Mouse (Mus musculus) stomach, embryonic 15.5 days (tissue): ENCODE results near the gene Erich6. TPM values are rescaled to one million over a fixed set of nuclear protein-coding genes. Genes with fewer than 3 reads are reported as not detected.

ENCODE experiments used
- ATAC-seq: fragments of 200-750 bp; cut with Nextera tagmentation; 2 replicates; pipeline ENCODE4 v1.8.0; 2017; ENCODE audit warnings: low read depth, moderate number of reproducible peaks, moderate TSS enrichment; ENCODE audit not compliant: insufficient read depth, low FRiP score
- H3K27ac ChIP-seq: fragments of 300-500 bp; sonication (generic); 2 replicates; pipeline ENCODE4 v1.5.1; 2015; ENCODE audit warnings: mild to moderate bottlenecking, inconsistent platforms
- H3K27me3 ChIP-seq: fragments of 300-500 bp; sonication (generic); replicated peaks from 2 replicates; pipeline ENCODE4 v1.6.1; 2015; ENCODE audit warnings: inconsistent platforms
- H3K36me3 ChIP-seq: fragments of 300-500 bp; sonication (generic); 2 replicates; pipeline ENCODE4 v1.6.1; 2015; ENCODE audit warnings: inconsistent platforms
- H3K4me1 ChIP-seq: fragments of 300-500 bp; sonication (generic); 2 replicates; pipeline ENCODE4 v1.6.1; 2015; ENCODE audit warnings: inconsistent platforms
- H3K4me2 ChIP-seq: fragments of 300-500 bp; sonication (generic); 2 replicates; pipeline ENCODE4 v1.6.1; 2015; ENCODE audit warnings: mild to moderate bottlenecking, inconsistent platforms
- H3K4me3 ChIP-seq: fragments of 300-500 bp; sonication (generic); replicated peaks from 2 replicates; pipeline ENCODE4 v1.5.1; 2015; ENCODE audit warnings: inconsistent platforms
- H3K9ac ChIP-seq: fragments of 300-500 bp; sonication (generic); 2 replicates; pipeline ENCODE4 v1.6.1; 2015; ENCODE audit warnings: inconsistent platforms
- H3K9me3 ChIP-seq: fragments of 300-500 bp; sonication (generic); 2 replicates; pipeline ENCODE4 v1.6.1; 2016; ENCODE audit warnings: inconsistent platforms
- WGBS: fragments of 180-500 bp; shearing (Covaris S2); methylation state at CpG from one replicate; pipeline ENCODE4 v1.1.7; 2015; 5-methylcytosine and 5-hydroxymethylcytosine counted together
- polyA plus RNA-seq: library from polyadenylated mRNA; unstranded; fragments of >200 nt; fragmentation: Nextera tagmentation; extraction: Ambion mirVana; gene quantifications from 2 replicates; pipeline ENCODE4 v1.2.1, GENCODE M21; 2015

Erich6 gene
- polyA plus RNA-seq, 1 experiment from 2014 or later, result not detected

DNA sequence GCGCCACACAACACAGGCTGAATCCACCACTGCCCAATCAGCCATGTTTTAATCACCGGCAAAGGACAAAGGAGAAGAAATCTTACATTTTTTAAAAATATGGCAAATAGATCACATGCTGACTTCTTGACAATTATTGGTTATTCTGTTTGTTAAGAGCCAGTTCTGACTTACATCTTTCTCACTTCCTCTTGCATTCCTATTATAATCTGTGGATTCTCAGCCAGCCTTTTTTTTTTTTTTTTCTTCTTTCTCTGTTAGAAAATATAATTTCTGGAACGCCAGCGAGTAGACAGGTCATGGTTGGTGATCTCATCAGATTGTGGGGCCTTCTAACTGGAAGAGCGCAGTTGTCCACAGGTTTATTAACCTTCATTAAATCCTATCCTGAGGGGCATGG is 36.3 kb upstream of the Erich6 start:
- no peaks in the 10 kb centered on the region for H3K36me3 ChIP-seq
- H3K27ac ChIP-seq, result no peak overlapping the region
- peaks cover 2% of the 10 kb centered on the region; the same call in 1 of the 2 replicates for H3K4me1 ChIP-seq
- WGBS, result 89% methylated on average over 5 of the region's 5 CpGs
- no peak overlapping the region for H3K4me2 ChIP-seq
- no peaks in the 10 kb centered on the region for H3K27me3 ChIP-seq
- no peak for ATAC-seq
- H3K4me3 ChIP-seq, result no peak overlapping the region
- H3K9me3 ChIP-seq, result no peaks in the 10 kb centered on the region
- no peak overlapping the region for H3K9ac ChIP-seq

DNA sequence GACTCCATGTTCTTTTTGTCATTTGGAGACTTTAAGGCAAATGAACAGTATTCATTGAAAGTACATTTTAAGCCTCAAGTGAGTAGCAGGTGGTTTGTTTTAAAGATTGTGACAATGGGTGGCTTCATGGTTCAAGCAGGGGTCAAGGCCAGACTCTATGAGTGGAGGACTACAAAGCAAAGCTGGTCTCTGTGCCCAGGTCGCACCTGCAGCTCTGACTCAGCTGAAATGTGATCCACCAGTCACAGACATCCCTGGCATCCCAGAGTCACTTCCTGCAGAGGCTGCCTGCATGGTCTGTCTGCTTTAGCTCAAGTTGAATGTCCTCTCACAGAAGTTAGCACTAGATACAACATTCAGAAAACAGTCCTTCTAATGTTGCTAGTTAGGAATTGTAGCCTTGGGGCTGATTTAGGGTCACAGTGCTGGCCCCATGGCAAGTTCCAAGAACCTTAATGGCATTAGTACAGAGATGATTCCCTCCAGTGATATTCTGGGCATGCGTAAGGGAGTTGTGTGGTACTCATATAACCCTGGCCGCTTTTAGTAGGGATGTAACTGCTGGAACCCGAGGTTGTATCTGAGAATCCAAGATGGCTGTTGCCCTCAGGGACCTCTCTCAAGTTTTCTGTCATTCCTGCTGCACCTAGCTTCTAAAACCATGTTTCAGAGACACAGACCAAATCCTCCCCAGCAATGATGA is 35.6 kb upstream of the Erich6 start:
- no peaks in the 10 kb centered on the region for H3K36me3 ChIP-seq
- H3K4me2 ChIP-seq, result no peak overlapping the region
- H3K4me3 ChIP-seq, result no peak overlapping the region
- H3K27ac ChIP-seq, result no peak overlapping the region
- H3K27me3 ChIP-seq, result no peaks in the 10 kb centered on the region
- ATAC-seq, result no peak
- H3K4me1 ChIP-seq, result 0 out of 2 replicates have a peak, but pooled peaks cover 2% of the 10 kb centered on the region
- no peak overlapping the region for H3K9ac ChIP-seq
- WGBS, result 61% methylated on average over 4 of the region's 4 CpGs
- H3K9me3 ChIP-seq, result no peaks in the 10 kb centered on the region

DNA sequence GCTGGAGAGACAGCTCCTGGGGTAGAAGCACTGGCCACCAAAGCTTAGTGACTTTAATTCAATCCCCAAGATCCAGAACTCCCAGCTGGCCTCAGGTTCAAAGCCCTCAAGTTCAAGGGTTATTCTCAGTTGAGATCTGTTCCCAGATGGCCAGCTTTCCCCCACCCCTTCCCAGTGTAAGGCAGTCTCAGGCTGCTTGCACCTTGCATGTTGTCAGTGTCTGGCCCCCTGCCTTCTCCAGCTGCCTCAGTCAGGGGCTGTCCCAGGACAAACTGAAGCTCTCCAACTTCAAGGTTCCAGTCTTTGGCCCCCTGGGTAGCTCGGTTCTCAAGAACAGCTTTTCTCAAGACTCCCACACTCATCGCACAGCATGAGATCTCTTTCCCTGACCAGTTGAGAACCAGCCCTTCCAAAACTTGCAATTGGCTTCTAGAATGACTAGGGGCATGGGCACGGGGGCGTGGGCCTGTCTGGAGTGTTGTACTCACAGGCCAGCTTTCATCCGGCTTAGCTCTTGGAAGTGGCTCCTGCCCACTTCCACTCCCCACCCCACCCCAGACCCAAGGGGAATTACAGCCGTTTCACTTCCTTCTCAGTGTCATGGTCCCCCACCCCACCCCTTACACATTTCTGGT is 34.7 kb upstream of the Erich6 start:
- H3K4me3 ChIP-seq, result no peak overlapping the region
- H3K9ac ChIP-seq, result no peak overlapping the region
- no peaks in the 10 kb centered on the region for H3K27me3 ChIP-seq
- no peak overlapping the region for H3K27ac ChIP-seq
- no peaks in the 10 kb centered on the region for H3K4me1 ChIP-seq
- WGBS, result 44% methylated on average over 6 of the region's 6 CpGs
- no peak for ATAC-seq
- no peaks in the 10 kb centered on the region for H3K36me3 ChIP-seq
- H3K4me2 ChIP-seq, result no peak overlapping the region
- no peaks in the 10 kb centered on the region for H3K9me3 ChIP-seq

GRCm38 (mm10) chr3:58663970-58664369 is 27.0 kb upstream of the Erich6 start:
- H3K27ac ChIP-seq, result no peak overlapping the region
- WGBS, result 89% methylated on average over 7 of the region's 7 CpGs

GRCm38 (mm10) chr3:58660636-58661035 is 23.6 kb upstream of the Erich6 start:
- Histone ChIP-seq H3K9ac (no peak overlapping the region), H3K36me3 (no peaks in the 10 kb centered on the region), H3K27me3 (no peaks in the 10 kb centered on the region), H3K4me1 (no peaks in the 10 kb centered on the region), H3K4me2 (no peak overlapping the region), H3K27ac (no peak overlapping the region), H3K9me3 (no peaks in the 10 kb centered on the region), H3K4me3 (no peak overlapping the region)
- no peak for ATAC-seq
- 86% methylated on average over 4 of the region's 4 CpGs for WGBS

More at GRCm38 (mm10) chr3:58663970-58664369, 27.0 kb upstream of the Erich6 start:
- no peak for ATAC-seq
- Histone ChIP-seq H3K9ac (no peak overlapping the region), H3K4me2 (no peak overlapping the region), H3K4me1 (no peaks in the 10 kb centered on the region), H3K4me3 (no peak overlapping the region), H3K36me3 (no peaks in the 10 kb centered on the region), H3K9me3 (no peaks in the 10 kb centered on the region), H3K27me3 (no peaks in the 10 kb centered on the region)

- Histone ChIP-seq H3K9ac (no peak overlapping the region), H3K4me3 (no peak overlapping the region), H3K4me2 (no peak overlapping the region), H3K27ac (no peak overlapping the region), H3K9me3 (no peaks in the 10 kb centered on the region), H3K4me1 (no peaks in the 10 kb centered on the region), H3K36me3 (no peaks in the 10 kb centered on the region), H3K27me3 (no peaks in the 10 kb centered on the region)
- 27% methylated on average over 2 of the region's 2 CpGs for WGBS
- ATAC-seq, result no peak
Measured at GRCm38 (mm10) chr3:58657356-58657755, 20.3 kb upstream of the Erich6 start.

DNA sequence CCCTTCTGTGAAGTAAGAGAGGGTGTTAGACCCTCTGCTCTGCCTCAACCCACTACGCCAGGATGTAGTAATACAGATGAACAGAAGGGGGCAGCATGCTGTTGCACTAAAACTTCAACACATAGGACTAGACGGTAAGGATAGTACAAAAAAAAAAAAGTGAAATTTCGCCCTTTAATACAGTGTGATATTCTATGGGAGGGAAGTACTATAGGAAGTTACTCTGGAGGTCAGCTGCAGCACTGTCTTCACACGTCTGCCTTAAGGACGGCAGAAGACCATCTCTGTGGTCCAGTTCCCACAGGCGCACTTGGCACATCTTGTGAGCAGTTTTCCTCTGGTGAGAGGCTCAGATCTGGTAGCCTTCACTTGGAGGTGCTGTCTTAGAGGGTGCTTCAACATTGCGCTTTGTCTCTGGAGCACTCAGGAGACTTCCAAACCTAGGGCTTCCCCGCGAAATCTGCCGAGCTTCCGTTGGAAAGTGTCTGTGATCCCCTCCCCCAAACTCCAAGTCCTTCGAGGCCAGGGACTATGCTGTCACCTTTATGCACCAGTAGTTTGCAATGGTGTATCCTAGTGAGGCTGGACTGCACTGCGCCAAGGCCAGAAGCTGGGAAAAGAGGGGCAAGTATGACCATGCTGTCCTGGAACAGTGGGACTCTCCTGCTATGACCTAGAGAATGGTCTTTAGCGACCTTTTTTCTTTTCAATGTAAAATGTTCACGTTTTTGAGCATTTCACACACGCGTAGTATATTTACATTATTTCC is 18.5 kb upstream of the Erich6 start:
- H3K4me3 ChIP-seq, result no peak overlapping the region
- no peaks in the 10 kb centered on the region for H3K4me1 ChIP-seq
- WGBS, result 52% methylated on average over 17 of the region's 17 CpGs
- no peaks in the 10 kb centered on the region for H3K27me3 ChIP-seq
- peak; percentile 22 for ATAC-seq
- no peak overlapping the region for H3K4me2 ChIP-seq
- H3K9ac ChIP-seq, result no peak overlapping the region
- H3K9me3 ChIP-seq, result no peaks in the 10 kb centered on the region
- H3K36me3 ChIP-seq, result no peaks in the 10 kb centered on the region
- no peak overlapping the region for H3K27ac ChIP-seq

GRCm38 (mm10) chr3:58653907-58654306 is 16.9 kb upstream of the Erich6 start:
- Histone ChIP-seq H3K4me3 (no peak overlapping the region), H3K4me1 (no peaks in the 10 kb centered on the region), H3K36me3 (no peaks in the 10 kb centered on the region), H3K4me2 (no peak overlapping the region), H3K9ac (no peak overlapping the region), H3K27me3 (no peaks in the 10 kb centered on the region), H3K27ac (no peak overlapping the region), H3K9me3 (no peaks in the 10 kb centered on the region)
- no peak for ATAC-seq
- 56% methylated on average over 5 of the region's 5 CpGs for WGBS

GRCm38 (mm10) chr3:58650328-58650727 is 13.3 kb upstream of the Erich6 start:
- no peaks in the 10 kb centered on the region for H3K36me3 ChIP-seq
- H3K4me1 ChIP-seq, result no peaks in the 10 kb centered on the region
- WGBS, result 56% methylated on average over 4 of the region's 4 CpGs
- H3K4me3 ChIP-seq, result no peak overlapping the region
- no peaks in the 10 kb centered on the region for H3K9me3 ChIP-seq
- ATAC-seq, result no peak
- no peak overlapping the region for H3K9ac ChIP-seq
- no peak overlapping the region for H3K27ac ChIP-seq
- H3K4me2 ChIP-seq, result no peak overlapping the region
- no peaks in the 10 kb centered on the region for H3K27me3 ChIP-seq

DNA sequence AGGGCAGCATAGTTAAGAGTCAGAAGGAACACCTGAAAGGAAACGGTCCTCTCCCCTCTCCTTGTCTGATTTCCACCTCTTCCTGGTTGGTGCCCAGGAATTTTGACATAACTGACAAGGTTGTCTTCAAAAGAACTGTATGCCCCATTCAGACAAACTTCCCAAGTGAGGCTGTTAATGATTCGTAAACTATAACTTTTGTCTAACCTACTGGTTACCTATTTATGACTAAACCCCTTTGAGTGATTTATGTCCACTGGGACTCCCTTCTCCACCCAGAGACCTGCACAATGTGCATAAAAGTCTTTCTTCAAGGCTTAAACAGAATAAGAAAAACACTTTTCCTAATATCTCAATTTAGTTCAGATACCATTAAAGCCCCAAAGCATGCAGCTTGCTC is 10.2 kb upstream of the Erich6 start:
- 66% methylated on average over 2 of the region's 2 CpGs for WGBS
- Histone ChIP-seq H3K4me2 (no peak overlapping the region), H3K4me3 (no peak overlapping the region), H3K4me1 (no peaks in the 10 kb centered on the region), H3K27me3 (no peaks in the 10 kb centered on the region), H3K9me3 (no peaks in the 10 kb centered on the region), H3K27ac (no peak overlapping the region), H3K9ac (no peak overlapping the region), H3K36me3 (no peaks in the 10 kb centered on the region)
- no peak for ATAC-seq

- H3K36me3 ChIP-seq, result no peaks in the 10 kb centered on the region
- no peaks in the 10 kb centered on the region for H3K9me3 ChIP-seq
- WGBS, result 77% methylated on average over 4 of the region's 4 CpGs
- H3K4me3 ChIP-seq, result no peak overlapping the region
- no peaks in the 10 kb centered on the region for H3K4me1 ChIP-seq
- H3K4me2 ChIP-seq, result no peak overlapping the region
- no peaks in the 10 kb centered on the region for H3K27me3 ChIP-seq
- H3K9ac ChIP-seq, result no peak overlapping the region
- H3K27ac ChIP-seq, result no peak overlapping the region
- ATAC-seq, result no peak
Measured at GRCm38 (mm10) chr3:58646180-58646579, 9.2 kb upstream of the Erich6 start.

GRCm38 (mm10) chr3:58631693-58632092 is 5.3 kb downstream of the Erich6 start:
- Histone ChIP-seq H3K27me3 (no peaks in the 10 kb centered on the region), H3K4me2 (no peak overlapping the region), H3K36me3 (no peaks in the 10 kb centered on the region), H3K27ac (no peak overlapping the region), H3K9ac (no peak overlapping the region), H3K9me3 (no peaks in the 10 kb centered on the region), H3K4me3 (no peak overlapping the region), H3K4me1 (no peaks in the 10 kb centered on the region)
- ATAC-seq, result no peak
- WGBS, result 69% methylated on average over 2 of the region's 2 CpGs
